Mouse (Mus musculus) neural tube, embryonic 14.5 days (tissue): ENCODE data around the gene Ing3. TPM values are rescaled to one million over a fixed set of nuclear protein-coding genes. Genes with fewer than 3 reads are reported as not detected.
A peak's percentile ranks its signal among the peaks of the same experiment; 100 is the strongest.

ENCODE experiments used
- ATAC-seq: fragments of 200-750 bp; cut with Nextera tagmentation; 2 replicates; pipeline ENCODE4 v1.8.0; 2017; ENCODE audit warnings: low read depth, mild to moderate bottlenecking, moderate TSS enrichment, moderate library complexity
- H3K27ac ChIP-seq: fragments of 300-500 bp; sonication (generic); 2 replicates; pipeline ENCODE4 v1.5.1; 2014; ENCODE audit warnings: low read depth, mild to moderate bottlenecking, control low read depth, low read length, moderate library complexity, mixed read lengths
- H3K27me3 ChIP-seq: fragments of 300-500 bp; sonication (generic); 2 replicates; pipeline ENCODE4 v1.6.1; 2014; ENCODE audit warnings: low read length; ENCODE audit not compliant: control insufficient read depth, insufficient read depth
- H3K36me3 ChIP-seq: fragments of 300-500 bp; sonication (generic); 2 replicates; pipeline ENCODE4 v1.6.1; 2014; ENCODE audit warnings: low read length, mixed read lengths; ENCODE audit not compliant: control insufficient read depth, insufficient read depth
- H3K4me1 ChIP-seq: fragments of 300-500 bp; sonication (generic); 2 replicates; pipeline ENCODE4 v1.6.1; 2014; ENCODE audit warnings: low read length; ENCODE audit not compliant: control insufficient read depth, insufficient read depth
- H3K4me2 ChIP-seq: fragments of 300-500 bp; sonication (generic); 2 replicates; pipeline ENCODE4 v1.6.1; 2014; ENCODE audit warnings: mild to moderate bottlenecking, low read depth, low read length, control low read depth
- H3K4me3 ChIP-seq: fragments of 300-500 bp; sonication (generic); 2 replicates; pipeline ENCODE4 v1.5.1; 2014; ENCODE audit warnings: low read depth, low read length, control low read depth, mixed read lengths
- H3K9ac ChIP-seq: fragments of 300-500 bp; sonication (generic); replicated peaks from 2 replicates; pipeline ENCODE4 v1.6.1; 2014; ENCODE audit warnings: low read depth, mild to moderate bottlenecking, control low read depth, low read length, mixed read lengths
- H3K9me3 ChIP-seq: fragments of 300-500 bp; sonication (generic); 2 replicates; pipeline ENCODE4 v1.6.1; 2016; ENCODE audit warnings: low read length; ENCODE audit not compliant: control insufficient read depth
- WGBS: fragments of 180-500 bp; shearing (Covaris S2); extraction: QIAGEN DNeasy Blood & Tissue Kit; methylation state at CpG from one replicate; pipeline ENCODE4 v1.1.7; 2014; 5-methylcytosine and 5-hydroxymethylcytosine counted together
- polyA plus RNA-seq: library from polyadenylated mRNA; unstranded; fragments of >200 nt; fragmentation: Nextera tagmentation; extraction: Ambion mirVana; gene quantifications from 2 replicates; pipeline ENCODE4 v1.2.1, GENCODE M21; 2014

Gene Ing3
- polyA plus RNA-seq, 1 experiment from 2014 or later = 44.9 TPM

DNA sequence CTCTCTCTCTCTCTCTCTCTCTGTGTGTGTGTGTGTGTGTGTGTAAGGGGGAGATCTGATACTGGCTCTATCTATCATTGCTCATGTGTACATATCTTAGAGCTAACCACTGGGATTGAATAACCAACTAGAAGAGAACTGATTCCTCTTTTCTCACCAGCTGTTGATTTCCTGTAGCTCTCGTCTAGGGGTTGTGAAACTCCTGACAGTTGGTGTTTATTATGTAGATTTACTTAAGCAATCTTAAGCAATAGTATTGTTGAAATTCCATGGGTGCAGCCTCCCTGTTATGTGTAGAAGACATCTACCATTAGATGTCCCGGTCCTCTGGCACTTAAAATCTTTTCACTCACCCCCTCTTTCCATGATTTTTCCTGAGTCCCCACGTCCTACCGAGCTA is 9.6 kb downstream of the Ing3 start:
- 84% methylated on average over 4 of the region's 4 CpGs for WGBS
- H3K36me3 ChIP-seq = peaks cover 15% of the 10 kb centered on the region; the same call in 1 of the 2 replicates
- H3K27ac ChIP-seq = no peak overlapping the region

DNA sequence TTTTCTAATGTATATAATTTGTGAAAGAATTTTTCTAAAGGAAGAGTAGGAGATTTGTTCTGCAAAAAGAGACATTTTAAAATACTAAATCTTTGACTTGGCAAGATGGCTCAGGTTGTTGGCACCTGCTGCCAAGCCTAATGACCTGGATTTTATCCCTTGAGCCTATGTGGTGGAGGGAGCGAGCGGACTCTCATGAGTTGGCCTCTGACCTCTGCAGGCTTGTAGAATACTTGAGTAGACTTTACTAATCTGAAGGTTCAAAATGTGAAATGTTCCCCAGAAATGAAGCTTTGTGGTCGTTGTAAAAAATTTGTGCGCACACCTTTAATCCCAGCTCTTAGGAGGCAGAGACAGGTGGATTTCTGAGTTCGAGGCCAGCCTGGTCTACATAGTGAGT is 10.5 kb downstream of the Ing3 start:
- Histone ChIP-seq H3K4me3 (no peak overlapping the region), H3K4me2 (no peak overlapping the region), H3K4me1 (no peaks in the 10 kb centered on the region), H3K27me3 (no peaks in the 10 kb centered on the region), H3K27ac (no peak overlapping the region), H3K9me3 (no peaks in the 10 kb centered on the region), H3K9ac (no peak overlapping the region), H3K36me3 (peaks cover 12% of the 10 kb centered on the region; the same call in 1 of the 2 replicates)
- no peak for ATAC-seq
- 80% methylated on average over 5 of the region's 5 CpGs for WGBS

More for the DNA sequence above, 9.6 kb downstream of the Ing3 start:
- Histone ChIP-seq H3K4me1 (no peaks in the 10 kb centered on the region), H3K4me2 (no peak overlapping the region), H3K27me3 (no peaks in the 10 kb centered on the region), H3K9ac (no peak overlapping the region), H3K4me3 (no peak overlapping the region), H3K9me3 (no peaks in the 10 kb centered on the region)
- ATAC-seq = no peak

DNA sequence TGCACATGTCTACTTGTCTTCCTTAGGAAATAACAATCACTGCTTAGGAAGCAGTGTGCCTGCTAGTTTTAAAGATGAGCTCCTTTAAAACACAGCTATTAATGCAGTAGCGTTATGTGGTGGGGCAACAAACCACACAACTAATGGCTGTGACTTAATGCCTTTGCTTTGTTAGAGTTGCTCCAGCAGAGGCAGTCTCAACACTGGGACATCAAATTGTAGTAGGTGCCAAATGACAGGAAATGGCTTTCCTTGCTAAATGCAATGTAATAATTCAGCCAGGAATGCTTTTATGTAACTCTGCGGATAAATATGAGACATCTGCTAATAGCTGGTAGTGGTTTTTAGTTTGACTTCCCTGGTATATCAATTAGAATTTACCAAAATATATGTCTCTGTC is 28.2 kb downstream of the Ing3 start:
- WGBS = 65% methylated on average over 2 of the region's 2 CpGs

DNA sequence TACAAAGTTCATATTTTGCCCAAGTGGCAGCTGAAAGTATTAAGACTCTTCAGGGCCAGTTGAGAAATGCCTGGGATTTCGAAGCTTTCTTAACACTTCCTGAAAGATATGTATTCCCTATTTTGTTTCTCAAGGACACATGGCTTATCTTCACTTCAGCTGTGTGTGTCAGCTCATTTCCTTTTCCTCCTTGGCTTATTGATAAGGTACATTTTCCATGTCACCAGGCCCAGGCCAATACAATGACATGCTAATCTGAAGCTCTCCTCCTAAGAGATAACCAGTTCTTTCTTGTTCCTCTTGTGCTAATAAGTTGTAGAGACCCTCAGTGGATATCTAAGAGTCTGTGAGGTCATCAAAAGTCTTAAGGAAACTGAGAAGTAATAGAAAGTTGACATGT is 31.7 kb downstream of the Ing3 start:
- Histone ChIP-seq H3K9ac (no peak overlapping the region), H3K9me3 (no peaks in the 10 kb centered on the region), H3K36me3 (no peaks in the 10 kb centered on the region), H3K27ac (no peak overlapping the region), H3K4me3 (no peak overlapping the region), H3K4me2 (no peak overlapping the region), H3K27me3 (peaks cover 2% of the 10 kb centered on the region; the same call in 1 of the 2 replicates), H3K4me1 (no peaks in the 10 kb centered on the region; the same call in 1 of the 2 replicates)
- no peak for ATAC-seq
- 89% methylated on average over 1 of the region's 1 CpGs for WGBS

More for the DNA sequence above, 28.2 kb downstream of the Ing3 start:
- H3K27me3 ChIP-seq = no peaks in the 10 kb centered on the region
- no peaks in the 10 kb centered on the region for H3K4me1 ChIP-seq
- H3K9me3 ChIP-seq = no peaks in the 10 kb centered on the region
- no peak for ATAC-seq
- no peak overlapping the region for H3K4me3 ChIP-seq
- no peak overlapping the region for H3K9ac ChIP-seq
- H3K36me3 ChIP-seq = peaks cover 18% of the 10 kb centered on the region
- H3K4me2 ChIP-seq = no peak overlapping the region
- no peak overlapping the region for H3K27ac ChIP-seq

DNA sequence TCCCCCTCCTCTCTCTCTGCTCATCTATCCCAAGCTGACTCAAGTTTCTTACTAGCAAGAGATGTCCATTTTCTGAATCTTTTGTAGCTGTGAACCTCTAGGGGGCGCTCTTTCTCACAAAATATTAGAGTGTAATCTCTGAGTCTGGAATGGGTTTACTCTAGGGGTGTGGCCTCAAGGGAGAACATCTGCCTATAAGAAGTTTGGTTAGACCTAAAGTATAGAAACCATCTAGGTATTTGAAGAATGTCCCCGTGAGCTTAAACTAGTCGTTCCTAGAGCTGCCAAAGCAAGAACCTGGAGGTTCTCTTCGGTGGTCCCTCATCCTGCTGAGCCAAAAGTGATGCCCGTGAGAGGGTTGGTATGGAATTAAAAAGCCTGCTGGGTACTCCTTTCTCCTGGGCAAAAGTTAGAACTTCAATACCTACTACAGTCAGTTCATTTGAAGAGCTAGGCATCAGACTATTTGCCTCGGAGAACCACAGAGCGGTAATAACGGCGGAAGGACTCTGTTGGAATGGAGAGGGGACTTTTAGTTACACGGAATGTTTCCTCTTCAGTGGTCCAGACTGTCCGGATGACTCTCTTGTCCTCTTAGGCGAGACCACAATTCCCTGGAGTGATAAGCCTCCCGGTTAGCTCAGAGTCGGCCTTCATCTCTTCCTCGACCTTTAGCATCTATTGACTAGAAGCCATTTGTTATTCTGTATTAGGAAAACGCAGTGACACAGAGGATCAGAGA is 35.8 kb downstream of the Ing3 start:
- no peaks in the 10 kb centered on the region for H3K9me3 ChIP-seq
- H3K36me3 ChIP-seq = no peaks in the 10 kb centered on the region
- peaks cover 5% of the 10 kb centered on the region; the same call in 1 of the 2 replicates for H3K4me1 ChIP-seq
- H3K27me3 ChIP-seq = peaks cover 5% of the 10 kb centered on the region; the same call in 1 of the 2 replicates
- peak; percentile 62 for ATAC-seq
- H3K9ac ChIP-seq = no peak overlapping the region
- no peak overlapping the region for H3K27ac ChIP-seq
- H3K4me3 ChIP-seq = peak overlapping the region; percentile 35
- peak overlapping the region; percentile 82 for H3K4me2 ChIP-seq
- WGBS = 9% methylated on average over 16 of the region's 16 CpGs

DNA sequence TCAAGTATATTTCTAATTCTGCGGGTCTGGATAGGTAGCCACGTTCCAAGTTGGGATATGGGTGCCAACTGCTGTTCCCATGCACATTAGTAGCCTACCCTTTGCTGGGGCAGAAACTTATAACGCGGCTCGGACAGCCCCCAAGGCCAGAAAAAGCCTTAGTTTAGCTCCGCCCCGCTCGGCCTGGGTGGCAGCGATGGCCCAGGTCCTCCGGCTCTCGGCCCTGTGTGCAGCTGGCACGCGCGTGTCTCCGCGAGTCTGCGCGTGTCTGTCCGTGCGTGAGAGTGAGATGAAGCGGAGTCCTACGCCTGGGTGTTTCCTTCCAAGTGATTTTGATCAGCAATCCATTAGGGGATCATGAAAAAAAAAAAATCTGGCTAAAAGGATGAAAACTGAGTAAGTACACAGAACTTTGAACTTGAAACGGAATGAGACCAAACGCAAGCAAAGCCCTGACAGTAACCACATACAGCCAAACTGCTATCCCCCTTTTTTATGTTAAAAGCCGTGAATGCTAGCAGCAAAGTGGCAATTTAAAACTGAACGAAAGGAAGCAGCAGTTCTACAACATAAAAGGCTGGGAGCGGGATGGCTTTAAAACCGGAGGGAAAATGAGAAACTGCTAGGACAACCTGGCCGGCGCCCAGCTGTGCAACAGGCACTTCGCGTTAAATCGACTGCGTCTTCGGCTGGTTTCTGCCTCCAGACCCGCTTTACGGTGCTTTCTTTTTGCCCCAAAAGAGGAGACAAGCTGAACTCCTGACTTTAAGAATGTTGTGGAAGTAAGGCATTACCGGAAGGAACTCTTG is 36.6 kb downstream of the Ing3 start, which contains the start of gene Cped1:
TSS of gene Cped1 (plus strand) at position 185 of the 809 bp plus-strand sequence.
- H3K27me3 ChIP-seq = peaks cover 5% of the 10 kb centered on the region; the same call in 1 of the 2 replicates
- H3K9ac ChIP-seq = no peak within 1 kb of the TSS
- H3K27ac ChIP-seq = no peak within 1 kb of the TSS
- no peaks in the 10 kb centered on the region for H3K9me3 ChIP-seq
- H3K4me1 ChIP-seq = peaks cover 5% of the 10 kb centered on the region; the same call in 1 of the 2 replicates
- WGBS = under 1% methylated on average over 38 of the region's 38 CpGs
- H3K4me3 ChIP-seq = peak within 1 kb of the TSS; percentile 35
- peak within 1 kb of the TSS; percentile 82 for H3K4me2 ChIP-seq
- H3K36me3 ChIP-seq = no peaks in the 10 kb centered on the region
- ATAC-seq = peak; percentile 70

DNA sequence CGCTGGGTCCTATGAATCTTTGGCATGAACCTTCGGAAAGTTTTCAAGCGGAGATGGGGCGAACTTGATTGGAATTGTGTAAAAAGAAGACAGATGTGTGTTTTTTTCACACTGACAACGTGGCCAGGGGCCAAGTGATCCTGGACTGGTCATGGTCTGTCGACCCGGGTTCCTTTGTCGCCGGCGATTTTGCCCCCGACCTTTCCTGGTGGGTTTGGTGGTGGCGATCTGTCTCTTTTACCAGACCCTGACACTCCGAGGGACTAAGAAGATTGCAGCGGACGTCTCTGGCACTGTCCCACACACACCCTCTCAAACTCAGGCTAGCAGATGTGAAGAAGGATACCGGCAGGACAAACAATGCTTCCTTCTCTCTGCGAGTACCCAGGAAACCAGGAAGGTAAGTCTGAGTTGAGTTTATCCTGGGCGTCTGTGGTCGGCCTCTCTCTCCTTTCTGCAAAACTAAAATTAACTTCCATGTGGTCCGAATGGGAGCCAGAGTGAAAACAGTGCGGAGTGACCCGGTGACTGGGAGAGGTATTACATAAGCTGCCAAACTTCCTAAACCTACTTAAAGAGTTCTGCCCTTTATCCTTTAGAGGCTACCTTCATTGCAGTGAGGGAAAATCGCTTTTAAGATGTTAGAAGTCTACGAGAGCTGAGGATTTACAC is 37.4 kb downstream of the Ing3 start:
- Histone ChIP-seq H3K36me3 (no peaks in the 10 kb centered on the region), H3K4me3 (peak overlapping the region; percentile 35), H3K27me3 (peaks cover 5% of the 10 kb centered on the region; the same call in 1 of the 2 replicates), H3K4me1 (peaks cover 5% of the 10 kb centered on the region; the same call in 1 of the 2 replicates), H3K27ac (no peak overlapping the region), H3K4me2 (peak overlapping the region; percentile 82), H3K9me3 (no peaks in the 10 kb centered on the region), H3K9ac (no peak overlapping the region)
- WGBS = 10% methylated on average over 24 of the region's 24 CpGs
- ATAC-seq = no peak; the same call in 1 of the 2 replicates

DNA sequence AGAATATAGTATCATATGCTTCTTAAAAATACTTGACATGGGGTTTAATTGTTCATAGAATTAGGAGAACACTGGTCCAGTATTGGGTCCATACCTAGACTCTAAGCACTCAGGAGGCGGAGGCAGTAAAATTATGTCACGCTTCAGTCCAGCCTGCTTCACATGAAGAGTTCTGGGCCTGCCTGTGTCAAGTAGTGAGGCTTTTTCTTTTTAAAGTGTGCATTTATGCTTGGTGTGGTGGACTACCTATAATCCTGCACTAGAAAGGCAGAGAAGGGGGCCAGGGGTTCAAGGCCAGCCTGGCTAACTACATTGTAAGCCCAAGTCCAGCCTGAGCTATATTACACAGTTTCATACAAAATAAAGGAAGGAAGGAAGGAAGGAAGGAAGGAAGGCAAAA is 38.2 kb downstream of the Ing3 start:
- H3K4me1 ChIP-seq = peaks cover 5% of the 10 kb centered on the region; the same call in 1 of the 2 replicates
- H3K9me3 ChIP-seq = no peaks in the 10 kb centered on the region
- no peak for ATAC-seq
- no peak overlapping the region for H3K4me2 ChIP-seq
- no peaks in the 10 kb centered on the region for H3K36me3 ChIP-seq
- peaks cover 5% of the 10 kb centered on the region; the same call in 1 of the 2 replicates for H3K27me3 ChIP-seq
- WGBS = 88% methylated on average over 2 of the region's 2 CpGs
- no peak overlapping the region for H3K4me3 ChIP-seq
- no peak overlapping the region for H3K9ac ChIP-seq
- H3K27ac ChIP-seq = no peak overlapping the region
